Mouse (Mus musculus) bone marrow macrophage, adult 2 months (primary cell): Measurements from ENCODE around the gene Ip6k1.

ENCODE experiments used
- CTCF ChIP-seq: IDR thresholded peaks from 2 replicates; pipeline ENCODE4 v1.5.1; 2012; ENCODE audit warnings: low read depth, mild to moderate bottlenecking, low read length, moderate library complexity
- POLR2A ChIP-seq: IDR thresholded peaks from 2 replicates; pipeline ENCODE4 v1.6.1; 2012; ENCODE audit warnings: mild to moderate bottlenecking, low read depth, low read length, borderline replicate concordance

DNA sequence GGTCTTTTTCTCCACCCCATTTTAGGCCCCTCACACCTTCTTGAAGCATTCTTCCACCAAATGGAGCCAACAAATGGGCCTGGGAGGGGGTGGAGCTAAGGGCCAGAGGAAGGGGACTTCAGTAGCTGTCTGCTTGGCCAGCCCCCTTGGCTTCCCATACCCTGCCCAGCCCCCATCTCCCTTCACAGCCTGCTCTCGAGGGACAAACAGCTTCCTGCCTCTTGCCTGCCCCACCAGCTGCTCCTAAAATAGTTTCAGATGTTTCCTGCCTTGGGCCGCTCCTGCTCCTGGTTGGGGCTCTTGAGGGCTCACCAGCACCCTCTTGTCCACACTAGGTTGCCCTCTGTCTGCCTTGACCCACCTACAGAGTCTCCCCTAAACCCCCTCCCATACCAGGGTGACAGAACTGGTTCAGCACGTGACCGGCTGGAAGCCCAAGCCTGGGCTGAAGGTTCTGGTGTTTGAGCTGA, 18.8 kb upstream of the Ip6k1 start:
- TF ChIP-seq POLR2A (no peak), CTCF (no peak)
